Mouse (Mus musculus): Measurements from ENCODE around the gene Fosb. TPM values are rescaled to one million over a fixed set of nuclear protein-coding genes. Genes with fewer than 3 reads are reported as not detected.

Gene Fosb
- polyA plus RNA-seq, 1 experiment from 2014 or later = not detected

DNA sequence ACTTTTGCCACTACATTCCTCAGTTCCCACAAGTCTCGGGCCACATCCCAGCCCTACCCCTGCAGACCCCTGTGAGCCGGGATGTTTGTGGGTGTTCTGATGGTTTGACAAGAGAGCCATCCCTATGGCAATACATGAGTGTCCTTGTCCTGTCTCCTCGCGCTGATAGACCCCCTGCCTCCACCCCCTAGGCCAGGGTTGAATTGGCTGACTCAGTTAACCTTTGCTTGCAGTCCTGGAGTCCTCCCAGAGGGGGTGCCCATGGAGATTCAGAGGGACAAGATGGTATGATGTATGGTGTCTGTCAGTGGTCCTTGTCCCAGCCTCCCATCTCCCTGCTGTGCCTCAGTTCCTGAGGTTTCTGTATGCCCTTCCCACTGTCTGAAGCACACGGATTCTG is 4.2 kb upstream of the Fosb start:
- H3K4me1 ChIP-seq (replicated peaks) = peaks cover 12% of the 10 kb centered on the region
- WGBS = 51% methylated on average over 5 of the region's 5 CpGs
- no peak overlapping the region for H3K4me2 ChIP-seq (replicated peaks)
- no peak overlapping the region for H3K27ac ChIP-seq
- H3K36me3 ChIP-seq = no peaks in the 10 kb centered on the region
- peaks cover 49% of the 10 kb centered on the region for H3K27me3 ChIP-seq
- H3K9me3 ChIP-seq = no peaks in the 10 kb centered on the region
- H3K9ac ChIP-seq (replicated peaks) = no peak overlapping the region
- ATAC-seq = no peak
- no peak overlapping the region for H3K4me3 ChIP-seq (replicated peaks)

DNA sequence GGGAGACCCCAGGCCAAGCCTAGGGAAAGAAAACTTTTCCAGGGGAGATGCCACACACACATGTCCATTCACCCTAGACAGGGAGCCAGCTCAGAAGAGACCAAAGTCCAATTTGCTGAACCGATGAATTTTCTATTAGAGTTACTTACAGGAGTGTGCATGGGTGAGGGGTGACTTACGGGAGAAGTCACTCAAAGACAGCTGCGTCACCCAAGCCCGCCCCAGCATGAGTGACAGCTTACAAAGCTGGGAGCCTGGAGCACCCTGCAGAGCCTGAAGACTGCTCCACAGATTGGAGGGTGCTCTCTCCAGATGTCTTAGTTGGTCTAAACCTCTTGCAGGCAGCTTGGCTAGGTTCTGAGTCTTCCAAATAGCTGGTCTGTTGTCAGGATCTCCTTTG is 2.1 kb upstream of the Fosb start:
- ATAC-seq = no peak
- H3K36me3 ChIP-seq = no peaks in the 10 kb centered on the region
- H3K27ac ChIP-seq = no peak overlapping the region
- H3K9ac ChIP-seq (replicated peaks) = no peak overlapping the region
- H3K27me3 ChIP-seq = peaks cover 42% of the 10 kb centered on the region
- no peaks in the 10 kb centered on the region for H3K9me3 ChIP-seq
- no peak overlapping the region for H3K4me2 ChIP-seq (replicated peaks)
- no peak overlapping the region for H3K4me3 ChIP-seq (replicated peaks)
- H3K4me1 ChIP-seq (replicated peaks) = peaks cover 23% of the 10 kb centered on the region
- 29% methylated on average over 4 of the region's 4 CpGs for WGBS

DNA sequence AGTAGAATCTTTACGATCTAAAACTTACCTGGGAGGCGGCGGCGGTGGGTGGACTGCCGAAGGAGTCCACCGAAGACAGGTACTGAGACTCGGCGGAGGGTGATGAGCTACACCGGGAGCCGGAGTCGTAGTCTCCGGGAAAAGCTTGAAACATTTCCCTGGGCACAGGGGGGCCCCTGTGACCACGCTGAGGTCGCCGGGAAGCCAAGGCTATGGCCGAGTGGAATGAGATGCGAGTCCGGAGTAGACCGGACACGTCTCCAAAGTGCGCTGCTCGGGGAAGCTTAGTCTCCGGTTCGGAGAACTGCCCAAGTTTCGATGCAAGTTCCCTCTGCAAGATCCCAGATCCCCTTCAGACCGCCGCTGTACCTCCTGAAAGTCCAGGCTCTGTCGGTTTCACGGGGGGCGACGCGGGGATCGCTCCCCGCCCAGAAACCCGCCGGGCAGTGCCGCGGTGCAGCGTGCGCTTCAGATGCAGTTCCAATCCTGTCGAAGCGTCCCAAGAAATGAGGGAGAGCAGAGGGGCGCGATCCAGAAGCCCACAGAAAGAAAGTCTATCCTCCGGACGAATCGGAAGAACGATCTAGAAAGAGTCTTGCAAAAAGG is 470 bp downstream of the Fosb start:
- no peaks in the 10 kb centered on the region for H3K9me3 ChIP-seq
- peak overlapping the region; percentile 60 for H3K9ac ChIP-seq (replicated peaks)
- H3K36me3 ChIP-seq = no peaks in the 10 kb centered on the region
- 2% methylated on average over 48 of the region's 48 CpGs for WGBS
- ATAC-seq = no peak
- H3K27ac ChIP-seq = no peak overlapping the region
- H3K27me3 ChIP-seq = peaks cover 65% of the 10 kb centered on the region
- H3K4me3 ChIP-seq (replicated peaks) = peak overlapping the region; percentile 49
- H3K4me2 ChIP-seq (replicated peaks) = peak overlapping the region; percentile 81
- H3K4me1 ChIP-seq (replicated peaks) = peaks cover 32% of the 10 kb centered on the region

DNA sequence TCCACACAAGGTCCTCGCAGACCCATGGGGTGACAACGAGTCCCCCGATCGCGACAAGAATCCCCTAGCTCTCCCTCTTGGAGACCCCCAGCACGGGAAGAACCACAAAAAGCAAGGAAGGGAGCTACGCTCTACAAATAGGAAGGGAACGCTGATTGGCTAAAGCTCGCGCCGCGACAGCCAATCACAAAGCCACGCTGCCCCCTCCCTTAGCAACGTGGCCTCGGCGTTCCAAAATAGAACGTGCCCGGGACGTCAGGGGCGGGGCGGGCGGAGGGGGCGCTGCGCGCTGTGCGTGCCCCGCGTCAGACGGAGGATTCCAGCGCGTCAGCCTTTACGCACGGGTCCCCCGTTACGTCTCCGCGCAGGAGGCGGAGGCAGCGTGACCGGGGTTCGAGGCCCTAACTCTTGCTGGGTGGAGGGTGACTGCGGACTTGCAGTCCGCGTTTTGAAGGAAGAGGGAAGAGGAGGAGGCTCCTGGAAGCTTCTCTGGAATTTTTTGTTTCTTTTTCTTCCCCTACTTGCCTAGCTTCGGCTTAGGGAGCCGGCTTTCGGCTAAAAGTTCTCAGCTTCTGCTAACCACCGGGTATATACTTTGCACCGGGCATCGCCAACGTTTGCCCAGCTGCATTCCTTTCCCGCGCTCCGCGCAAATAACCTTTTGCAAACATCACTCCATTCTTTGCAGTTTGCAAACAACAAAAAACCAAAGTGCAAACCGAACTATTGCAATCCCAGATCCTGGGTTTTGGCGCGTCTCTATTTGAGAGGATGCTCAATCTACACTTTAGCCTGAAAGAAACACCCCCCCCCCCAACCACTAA is 1.2 kb downstream of the Fosb start:
- Histone ChIP-seq H3K9me3 (no peaks in the 10 kb centered on the region), H3K36me3 (no peaks in the 10 kb centered on the region), H3K4me3 (replicated peaks) (peak overlapping the region; percentile 49), H3K4me2 (replicated peaks) (peak overlapping the region; percentile 81), H3K27me3 (peaks cover 66% of the 10 kb centered on the region), H3K27ac (peak overlapping the region; percentile 49), H3K9ac (replicated peaks) (peak overlapping the region; percentile 60), H3K4me1 (replicated peaks) (peaks cover 39% of the 10 kb centered on the region)
- ATAC-seq = peak; percentile 82
- WGBS = under 1% methylated on average over 58 of the region's 58 CpGs

DNA sequence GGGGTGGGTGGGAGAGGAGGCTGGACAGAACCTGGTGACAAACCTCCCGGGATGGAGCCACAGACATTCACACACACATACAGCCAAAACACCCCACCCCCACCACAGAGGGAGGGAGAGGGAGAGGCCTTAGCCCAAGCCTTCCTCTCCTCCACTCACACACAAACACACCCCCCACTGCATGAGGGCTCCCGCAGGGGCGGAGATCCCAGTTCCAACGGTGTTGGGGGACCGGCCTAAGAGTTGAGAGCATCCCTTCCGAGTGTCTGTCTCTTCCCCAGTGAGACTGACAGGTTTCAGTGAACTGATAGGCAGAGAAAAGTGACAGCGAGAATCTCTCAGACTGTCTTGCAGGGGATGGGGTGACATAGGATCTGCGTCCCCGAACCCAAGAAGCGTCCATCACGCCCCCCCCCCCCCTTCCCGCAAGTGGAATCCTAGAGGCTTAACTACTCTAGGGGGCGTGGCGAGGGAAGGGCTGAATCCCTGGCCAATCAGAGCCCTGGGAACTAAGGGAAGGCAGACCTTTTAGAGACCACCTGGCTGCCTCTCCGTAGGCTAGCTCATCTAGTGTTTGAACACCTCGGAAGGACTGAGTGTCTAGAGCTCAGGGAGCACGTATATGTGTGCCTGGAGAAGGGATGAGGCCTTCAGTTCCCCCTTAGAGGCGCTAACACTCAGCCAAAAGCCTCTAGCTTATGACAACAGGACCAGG is 2.0 kb downstream of the Fosb start:
- Histone ChIP-seq H3K4me3 (replicated peaks) (peak overlapping the region; percentile 49), H3K4me2 (replicated peaks) (peak overlapping the region; percentile 81), H3K27me3 (peaks cover 68% of the 10 kb centered on the region), H3K27ac (peak overlapping the region; percentile 49; the same call in 1 of the 2 replicates), H3K9ac (replicated peaks) (peak overlapping the region; percentile 36), H3K36me3 (no peaks in the 10 kb centered on the region), H3K4me1 (replicated peaks) (peaks cover 43% of the 10 kb centered on the region), H3K9me3 (no peaks in the 10 kb centered on the region)
- peak; percentile 65 for ATAC-seq
- under 1% methylated on average over 17 of the region's 18 CpGs for WGBS

DNA sequence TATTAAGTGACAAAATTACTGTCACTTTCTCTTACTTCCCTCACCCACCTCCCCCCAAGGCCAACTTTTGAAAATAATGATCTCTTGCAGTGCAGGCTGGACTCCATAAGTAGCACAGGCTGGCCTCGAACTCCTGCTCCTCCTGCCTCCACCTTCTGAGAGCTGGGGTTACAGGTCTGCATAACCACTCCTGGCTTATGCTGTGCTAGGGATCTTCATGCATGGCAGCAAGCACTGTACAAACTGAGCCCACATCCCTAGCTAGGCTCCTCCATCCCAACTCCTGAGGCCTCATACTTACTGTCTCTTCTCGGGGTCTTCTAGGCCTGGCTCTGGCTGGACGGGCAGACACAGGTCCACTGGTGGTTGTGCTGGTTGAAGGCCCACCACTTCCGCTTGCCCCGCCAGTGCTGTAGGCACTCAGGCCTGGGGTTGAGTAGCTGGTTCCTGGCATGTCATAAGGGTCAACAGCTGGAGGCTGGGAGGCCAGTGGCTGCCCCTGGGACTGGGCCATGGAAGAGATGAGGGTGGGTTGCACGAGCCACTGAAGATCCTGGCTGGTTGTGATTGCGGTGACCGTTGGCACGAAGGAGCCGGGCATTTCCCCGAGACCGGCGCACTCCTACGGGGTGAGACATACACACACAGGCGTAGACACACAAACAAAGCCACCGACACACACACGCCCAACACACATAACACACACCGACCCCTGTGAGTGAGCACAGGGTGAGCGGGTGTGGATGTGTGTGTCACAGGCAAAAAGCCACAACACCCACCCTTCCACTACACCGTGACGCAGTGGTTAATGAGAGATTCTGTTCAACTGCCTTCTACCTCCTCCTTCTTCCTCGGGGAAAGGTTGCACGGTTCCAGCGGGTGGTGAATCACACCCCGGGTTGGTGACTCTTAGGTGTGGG is 2.8 kb downstream of the Fosb start:
- Histone ChIP-seq H3K27me3 (peaks cover 70% of the 10 kb centered on the region), H3K36me3 (no peaks in the 10 kb centered on the region), H3K4me2 (replicated peaks) (peak overlapping the region; percentile 81; the same call in 1 of the 2 replicates), H3K4me1 (replicated peaks) (peaks cover 47% of the 10 kb centered on the region), H3K4me3 (replicated peaks) (peak overlapping the region; percentile 49; the same call in 1 of the 2 replicates), H3K9me3 (no peaks in the 10 kb centered on the region), H3K27ac (no peak overlapping the region), H3K9ac (replicated peaks) (no peak overlapping the region; the same call in 1 of the 2 replicates)
- ATAC-seq = no peak
- WGBS = 73% methylated on average over 23 of the region's 25 CpGs

DNA sequence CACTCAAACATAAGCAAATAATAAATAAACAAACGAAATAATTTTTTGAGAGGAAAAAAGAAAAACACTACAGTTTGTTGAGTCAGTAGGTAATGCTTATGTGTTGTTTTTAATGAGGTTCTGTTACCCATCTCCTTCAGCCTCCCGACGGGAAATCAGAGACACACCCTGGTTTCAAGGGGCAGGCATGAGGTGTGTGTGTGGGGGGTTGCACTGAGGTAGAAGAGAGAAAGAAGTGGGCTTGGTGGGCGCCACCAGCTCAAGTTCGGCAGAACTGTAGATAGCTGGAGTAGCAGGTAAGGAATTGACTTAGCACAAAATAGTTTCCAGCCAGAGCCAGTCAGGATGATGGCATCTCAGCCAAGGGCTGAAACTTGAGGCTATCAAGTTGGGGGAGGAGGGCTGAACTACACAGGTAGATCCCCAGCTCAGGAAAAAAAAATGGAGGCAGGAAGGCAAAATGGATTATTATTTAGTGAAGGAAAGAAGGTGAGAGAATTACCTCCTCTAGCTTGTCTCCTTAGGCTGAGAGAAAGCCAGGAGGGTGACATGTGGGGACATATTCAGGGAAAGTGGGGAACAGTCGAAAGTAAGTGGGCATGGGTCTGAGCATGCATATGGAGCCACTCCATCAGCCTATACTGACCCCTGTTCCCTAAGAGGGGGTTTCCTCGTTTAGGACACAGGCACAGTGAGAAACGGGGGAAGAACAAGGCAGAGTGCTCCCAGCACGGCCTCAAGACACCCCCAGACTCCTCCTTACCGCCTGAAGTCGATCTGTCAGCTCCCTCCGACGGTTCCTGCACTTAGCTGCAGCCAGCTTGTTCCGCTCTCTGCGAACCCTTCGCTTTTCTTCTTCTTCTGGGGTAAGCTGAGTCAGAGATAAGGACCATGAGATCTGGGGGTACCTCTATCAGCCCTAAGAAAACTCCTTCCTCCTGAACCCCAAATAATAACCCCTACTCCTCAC is 3.8 kb downstream of the Fosb start:
- no peak for ATAC-seq
- H3K4me2 ChIP-seq (replicated peaks) = no peak overlapping the region
- no peak overlapping the region for H3K9ac ChIP-seq (replicated peaks)
- H3K4me3 ChIP-seq (replicated peaks) = no peak overlapping the region
- H3K27me3 ChIP-seq = peaks cover 68% of the 10 kb centered on the region
- H3K9me3 ChIP-seq = no peaks in the 10 kb centered on the region
- H3K4me1 ChIP-seq (replicated peaks) = peaks cover 55% of the 10 kb centered on the region
- H3K27ac ChIP-seq = no peak overlapping the region
- H3K36me3 ChIP-seq = no peaks in the 10 kb centered on the region
- 52% methylated on average over 16 of the region's 16 CpGs for WGBS

DNA sequence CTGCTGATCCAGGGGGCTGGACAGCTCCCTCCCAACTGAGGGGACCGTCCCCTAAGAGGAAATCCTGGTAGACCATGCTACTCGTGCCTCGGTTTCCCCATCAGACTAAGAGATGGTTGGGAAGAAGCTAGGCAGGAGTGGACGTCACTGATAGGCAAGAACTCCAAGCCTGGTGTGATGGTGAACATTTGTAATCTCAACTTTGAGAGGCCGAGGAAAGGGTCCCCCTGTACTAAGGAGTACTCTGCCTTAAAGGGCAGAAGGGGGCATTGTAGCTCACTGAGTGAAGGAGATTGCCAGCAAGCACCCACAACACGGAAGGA is 4.5 kb downstream of the Fosb start:
- Histone ChIP-seq H3K36me3 (no peaks in the 10 kb centered on the region), H3K9ac (replicated peaks) (no peak overlapping the region; the same call in 1 of the 2 replicates), H3K4me3 (replicated peaks) (peak overlapping the region; percentile 32), H3K4me2 (replicated peaks) (peak overlapping the region; percentile 54), H3K4me1 (replicated peaks) (peaks cover 54% of the 10 kb centered on the region), H3K27ac (no peak overlapping the region), H3K9me3 (no peaks in the 10 kb centered on the region), H3K27me3 (peaks cover 68% of the 10 kb centered on the region)
- WGBS = 15% methylated on average over 6 of the region's 6 CpGs
- ATAC-seq = no peak

DNA sequence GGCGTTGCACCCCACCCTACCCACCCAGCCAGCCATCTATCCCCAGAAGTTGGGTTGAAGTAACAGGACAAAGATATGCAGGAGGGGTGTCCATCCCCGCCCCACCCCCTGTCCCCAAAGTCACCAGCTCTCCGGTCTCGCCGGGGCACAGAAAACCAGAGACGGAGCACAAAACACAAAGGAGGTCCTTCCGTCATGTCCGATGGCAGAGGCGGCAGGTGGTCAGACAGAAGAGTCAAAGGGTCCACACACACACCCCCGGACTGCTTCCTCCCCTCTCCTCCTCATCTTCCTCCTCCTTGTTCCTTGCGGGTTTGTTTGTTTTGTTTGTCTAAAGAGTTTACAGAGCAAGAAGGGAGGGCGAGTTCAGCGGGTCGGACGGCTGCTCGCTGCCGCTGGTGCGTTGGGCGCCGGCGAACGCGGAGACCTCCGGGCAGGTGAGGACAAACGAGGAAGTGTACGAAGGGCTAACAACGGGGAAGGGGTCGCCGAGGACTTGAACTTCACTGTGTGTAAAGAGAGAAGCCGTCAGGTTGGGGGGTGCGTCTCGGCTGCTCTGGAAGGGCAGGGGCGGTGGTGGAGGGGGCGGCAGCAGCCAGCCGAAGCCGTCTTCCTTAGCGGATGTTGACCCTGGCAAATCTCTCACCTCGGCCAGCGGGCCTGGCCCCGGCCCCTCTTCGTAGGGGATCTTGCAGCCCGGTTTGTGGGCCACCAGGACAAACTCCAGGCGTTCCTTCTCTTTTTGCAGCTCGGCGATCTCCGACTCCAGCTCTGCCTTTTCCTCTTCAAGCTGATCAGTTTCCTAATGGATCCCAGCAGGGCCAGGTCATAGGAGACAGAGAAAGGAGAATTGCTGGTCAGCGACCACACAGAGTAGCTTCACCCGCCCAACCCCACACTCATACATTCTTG is 5.1 kb downstream of the Fosb start:
- Histone ChIP-seq H3K4me2 (replicated peaks) (peak overlapping the region; percentile 54), H3K9ac (replicated peaks) (peak overlapping the region; percentile 56), H3K4me1 (replicated peaks) (peaks cover 54% of the 10 kb centered on the region), H3K27me3 (peaks cover 68% of the 10 kb centered on the region), H3K4me3 (replicated peaks) (peak overlapping the region; percentile 32), H3K27ac (no peak overlapping the region), H3K36me3 (no peaks in the 10 kb centered on the region), H3K9me3 (no peaks in the 10 kb centered on the region)
- WGBS = under 1% methylated on average over 47 of the region's 48 CpGs
- ATAC-seq = no peak

DNA sequence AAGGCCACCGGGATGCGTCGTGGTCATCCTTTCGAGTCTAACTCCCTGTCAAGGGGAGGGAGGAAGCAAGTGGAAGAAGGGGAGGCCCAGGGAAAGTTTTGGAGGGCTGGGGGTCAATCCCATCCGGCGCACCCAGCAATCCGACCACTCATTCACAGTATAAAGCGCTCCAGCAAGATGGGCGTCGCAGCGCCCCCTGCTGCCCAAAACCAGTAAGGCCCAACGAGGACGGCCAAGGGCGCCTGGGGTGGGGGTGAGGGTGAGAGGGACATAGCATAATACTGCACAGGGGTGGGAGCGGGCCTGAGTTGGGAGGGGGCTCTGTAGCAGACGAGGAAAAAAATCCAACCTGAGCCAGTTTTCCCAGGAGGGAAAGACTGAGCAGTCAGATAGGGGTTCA is 6.1 kb downstream of the Fosb start:
- no peak for ATAC-seq
- H3K9me3 ChIP-seq = no peaks in the 10 kb centered on the region
- peak overlapping the region; percentile 54 for H3K4me2 ChIP-seq (replicated peaks)
- H3K9ac ChIP-seq (replicated peaks) = 0 out of 2 replicates have a peak overlapping the region, but pooled peaks have one; percentile 41
- peak overlapping the region; percentile 32 for H3K4me3 ChIP-seq (replicated peaks)
- H3K27ac ChIP-seq = no peak overlapping the region
- peaks cover 61% of the 10 kb centered on the region for H3K27me3 ChIP-seq
- peaks cover 44% of the 10 kb centered on the region for H3K4me1 ChIP-seq (replicated peaks)
- no peaks in the 10 kb centered on the region for H3K36me3 ChIP-seq
- 1% methylated on average over 16 of the region's 16 CpGs for WGBS

All from midbrain, embryonic 13.5 days (tissue).